Mouse (Mus musculus) testis, adult 2 months (tissue): ENCODE measurements around the gene Rai14. TPM values are rescaled to one million over a fixed set of nuclear protein-coding genes. Genes with fewer than 3 reads are reported as not detected.

ENCODE experiments used
- H3K27ac ChIP-seq: fragments of 200-500 bp; 2 replicates; pipeline ENCODE4 v1.5.1; 2012; ENCODE audit warnings: low read depth, low read length; ENCODE audit not compliant: control insufficient read depth, insufficient read depth
- H3K27me3 ChIP-seq: fragments of 200-500 bp; 2 replicates; pipeline ENCODE4 v1.6.1; 2012; ENCODE audit warnings: mild to moderate bottlenecking, low read length, moderate library complexity; ENCODE audit not compliant: control insufficient read depth, insufficient read depth
- H3K36me3 ChIP-seq: fragments of 200-500 bp; 2 replicates; pipeline ENCODE4 v1.6.1; 2012; ENCODE audit warnings: mild to moderate bottlenecking, low read length; ENCODE audit not compliant: control insufficient read depth, insufficient read depth
- H3K4me1 ChIP-seq: fragments of 200-500 bp; 2 replicates; pipeline ENCODE4 v1.6.1; 2012; ENCODE audit warnings: low read length; ENCODE audit not compliant: control insufficient read depth, insufficient read depth
- H3K4me3 ChIP-seq: fragments of 200-500 bp; 2 replicates; pipeline ENCODE4 v1.5.1; 2012; ENCODE audit warnings: low read depth, mild to moderate bottlenecking, low read length, moderate library complexity, mixed read lengths; ENCODE audit not compliant: control insufficient read depth
- CTCF ChIP-seq: fragments of 200-500 bp; IDR thresholded peaks from 2 replicates; pipeline ENCODE4 v1.5.1; 2012; ENCODE audit warnings: low read depth, mild to moderate bottlenecking, inconsistent platforms, low read length, moderate library complexity; ENCODE audit not compliant: control insufficient read depth, insufficient read depth, insufficient replicate concordance
- POLR2A ChIP-seq: fragments of 200-500 bp; IDR thresholded peaks from 2 replicates; pipeline ENCODE4 v1.6.1; 2012; ENCODE audit warnings: low read depth, mild to moderate bottlenecking, inconsistent platforms, low read length, moderate library complexity; ENCODE audit not compliant: control insufficient read depth
- polyA plus RNA-seq: library from polyadenylated mRNA; depleted of rRNA; stranded (reverse); fragments of >200 nt; gene quantifications from 2 replicates; pipeline ENCODE4 v1.2.3, GENCODE M21; 2012

The Rai14 gene
- polyA plus RNA-seq, 1 experiment, result 80.0 TPM

- H3K4me3 ChIP-seq, result no peak overlapping the region
- TF ChIP-seq POLR2A, result no peak
- no peak for TF ChIP-seq CTCF
- no peaks in the 10 kb centered on the region for H3K27me3 ChIP-seq
- H3K27ac ChIP-seq, result no peak overlapping the region
- H3K4me1 ChIP-seq, result no peaks in the 10 kb centered on the region
- H3K36me3 ChIP-seq, result no peaks in the 10 kb centered on the region
These were observed 82.4 kb downstream of the Rai14 start for GRCm38 (mm10) chr15:10632060-10632459.

GRCm38 (mm10) chr15:10631541-10631940, 82.9 kb downstream of the Rai14 start:
- Histone ChIP-seq H3K27ac (no peak overlapping the region), H3K4me3 (no peak overlapping the region), H3K27me3 (no peaks in the 10 kb centered on the region), H3K4me1 (no peaks in the 10 kb centered on the region), H3K36me3 (no peaks in the 10 kb centered on the region)
- TF ChIP-seq CTCF (no peak), POLR2A (no peak)

GRCm38 (mm10) chr15:10628980-10629346, 85.5 kb downstream of the Rai14 start:
- H3K4me3 ChIP-seq, result no peak overlapping the region
- no peaks in the 10 kb centered on the region for H3K36me3 ChIP-seq
- no peak overlapping the region for H3K27ac ChIP-seq
- no peaks in the 10 kb centered on the region for H3K27me3 ChIP-seq
- no peaks in the 10 kb centered on the region; the same call in 1 of the 2 replicates for H3K4me1 ChIP-seq
- TF ChIP-seq CTCF (no peak), POLR2A (no peak)

- H3K36me3 ChIP-seq, result no peaks in the 10 kb centered on the region
- no peak overlapping the region for H3K27ac ChIP-seq
- no peaks in the 10 kb centered on the region for H3K27me3 ChIP-seq
- no peaks in the 10 kb centered on the region; the same call in 1 of the 2 replicates for H3K4me1 ChIP-seq
- TF ChIP-seq CTCF (no peak), POLR2A (no peak)
- no peak overlapping the region for H3K4me3 ChIP-seq
These were observed 86.1 kb downstream of the Rai14 start for GRCm38 (mm10) chr15:10628131-10628979.

- no peak overlapping the region for H3K4me3 ChIP-seq
- TF ChIP-seq POLR2A (no peak), CTCF (no peak)
- no peaks in the 10 kb centered on the region for H3K36me3 ChIP-seq
- H3K27ac ChIP-seq, result no peak overlapping the region
- no peaks in the 10 kb centered on the region; the same call in 1 of the 2 replicates for H3K4me1 ChIP-seq
- H3K27me3 ChIP-seq, result no peaks in the 10 kb centered on the region
These were observed 90.7 kb downstream of the Rai14 start for GRCm38 (mm10) chr15:10623571-10624227.

- no peaks in the 10 kb centered on the region for H3K36me3 ChIP-seq
These were observed 93.2 kb downstream of the Rai14 start for GRCm38 (mm10) chr15:10621194-10621593.

GRCm38 (mm10) chr15:10619678-10620077, 94.7 kb downstream of the Rai14 start:
- no peaks in the 10 kb centered on the region for H3K27me3 ChIP-seq
- H3K36me3 ChIP-seq, result no peaks in the 10 kb centered on the region
- TF ChIP-seq CTCF (no peak), POLR2A (no peak)

More at GRCm38 (mm10) chr15:10621194-10621593, 93.2 kb downstream of the Rai14 start:
- no peaks in the 10 kb centered on the region for H3K27me3 ChIP-seq
- H3K4me3 ChIP-seq, result no peak overlapping the region
- no peaks in the 10 kb centered on the region; the same call in 1 of the 2 replicates for H3K4me1 ChIP-seq
- no peak overlapping the region for H3K27ac ChIP-seq
- no peak for TF ChIP-seq POLR2A
- no peak for TF ChIP-seq CTCF

More at GRCm38 (mm10) chr15:10619678-10620077, 94.7 kb downstream of the Rai14 start:
- H3K4me3 ChIP-seq, result no peak overlapping the region
- H3K27ac ChIP-seq, result no peak overlapping the region
- no peaks in the 10 kb centered on the region; the same call in 1 of the 2 replicates for H3K4me1 ChIP-seq
